Mouse (Mus musculus) spleen, postnatal 10 days (tissue): ENCODE results near the gene Ccdc183.
A peak's percentile ranks its signal among the peaks of the same experiment; 100 is the strongest.

Experiments
- DNase-seq, 2 experiments: peaks; one replicate each; pipeline ENCODE4 v3.0.0; 2021 to 2022; ENCODE audit warnings: low spot score in 2 of 2

Gene Ccdc183

DNA sequence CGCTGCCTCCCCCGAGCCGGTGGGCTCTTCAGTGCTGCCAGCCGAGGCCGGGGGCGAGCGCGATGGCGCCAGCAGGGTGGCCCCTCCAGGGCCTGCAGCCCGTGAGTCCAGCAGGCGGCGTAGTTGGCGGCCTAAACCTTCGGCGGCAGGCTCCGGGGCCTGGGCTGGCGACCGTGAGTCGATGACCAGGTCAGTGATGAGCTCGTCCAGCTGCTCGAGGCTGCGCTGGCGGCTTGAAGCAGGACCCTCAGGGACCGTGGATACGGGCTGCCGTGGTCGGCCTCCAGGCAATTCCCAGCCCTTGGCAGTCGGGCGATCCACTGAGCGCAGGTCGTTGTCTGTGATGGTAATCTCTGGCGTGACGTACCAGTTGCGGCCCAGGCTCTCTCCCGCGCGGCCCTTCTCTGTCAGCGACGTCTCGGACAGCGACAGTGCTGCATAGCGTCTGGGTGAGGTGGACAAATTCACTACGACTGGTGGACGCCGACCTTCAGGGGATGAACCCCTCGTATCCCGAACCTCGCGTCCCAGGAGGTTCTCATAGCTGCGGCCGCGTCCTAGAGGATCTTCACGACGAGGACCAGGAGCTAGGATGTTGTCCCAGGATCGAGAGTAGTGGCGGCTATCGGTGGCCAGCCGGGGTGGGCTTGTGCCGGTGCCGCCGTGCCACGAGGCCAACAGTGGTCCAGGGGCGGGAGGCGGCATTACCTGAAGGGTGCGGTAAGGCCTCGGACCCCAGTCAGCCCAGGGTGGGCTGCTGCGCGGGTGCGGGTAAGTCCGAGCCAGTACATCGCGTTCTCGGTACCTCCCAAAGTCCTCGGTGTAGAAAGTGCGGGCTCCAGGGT, 39.3 kb downstream of the Ccdc183 start:
- peak; percentile 18 to 44 for DNase-seq

DNA sequence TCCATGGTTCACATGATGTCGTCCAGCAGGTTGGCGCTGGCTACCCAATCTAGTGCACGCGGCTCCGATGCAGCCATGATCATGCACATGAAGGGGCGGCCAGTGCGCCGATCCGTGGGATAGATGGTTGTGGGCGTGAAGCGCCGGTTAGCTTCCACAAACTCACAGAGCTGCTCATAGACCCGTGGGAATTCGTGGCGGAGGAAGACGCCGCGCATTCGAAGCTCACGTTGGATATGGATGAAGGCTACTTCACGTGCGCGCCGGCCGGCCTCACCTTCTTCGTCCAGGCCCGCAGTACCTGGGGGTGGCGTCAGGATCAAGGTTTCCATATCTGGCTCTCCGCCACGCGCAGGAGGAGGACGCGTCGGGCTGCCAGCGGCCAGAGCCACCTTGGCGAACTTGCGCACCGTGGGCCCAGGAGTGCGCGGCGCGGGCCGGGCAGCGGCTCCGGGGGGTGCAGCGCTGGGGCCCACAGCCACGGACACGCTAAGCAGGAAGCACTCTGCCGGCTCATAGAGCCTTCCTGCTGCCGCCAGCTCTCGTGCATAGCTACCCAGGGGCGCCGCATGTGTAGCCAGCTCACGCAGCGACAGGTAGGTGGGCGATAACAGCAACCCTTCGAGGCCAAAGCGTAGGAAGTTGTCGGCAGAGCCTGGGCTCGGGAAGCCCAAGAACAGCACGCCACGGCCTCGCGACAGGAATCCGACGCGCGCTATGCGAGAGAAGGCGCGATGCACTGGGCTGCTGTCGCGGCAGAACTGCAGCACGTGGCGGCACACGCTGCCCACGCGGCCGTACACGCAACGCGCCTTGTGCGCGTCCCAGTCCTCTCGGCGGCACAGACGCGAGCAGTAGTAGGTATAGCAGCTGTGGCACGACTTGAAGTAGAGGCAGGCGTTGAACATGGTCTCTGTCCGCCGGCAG, 40.2 kb downstream of the Ccdc183 start:
- no peak for DNase-seq

DNA sequence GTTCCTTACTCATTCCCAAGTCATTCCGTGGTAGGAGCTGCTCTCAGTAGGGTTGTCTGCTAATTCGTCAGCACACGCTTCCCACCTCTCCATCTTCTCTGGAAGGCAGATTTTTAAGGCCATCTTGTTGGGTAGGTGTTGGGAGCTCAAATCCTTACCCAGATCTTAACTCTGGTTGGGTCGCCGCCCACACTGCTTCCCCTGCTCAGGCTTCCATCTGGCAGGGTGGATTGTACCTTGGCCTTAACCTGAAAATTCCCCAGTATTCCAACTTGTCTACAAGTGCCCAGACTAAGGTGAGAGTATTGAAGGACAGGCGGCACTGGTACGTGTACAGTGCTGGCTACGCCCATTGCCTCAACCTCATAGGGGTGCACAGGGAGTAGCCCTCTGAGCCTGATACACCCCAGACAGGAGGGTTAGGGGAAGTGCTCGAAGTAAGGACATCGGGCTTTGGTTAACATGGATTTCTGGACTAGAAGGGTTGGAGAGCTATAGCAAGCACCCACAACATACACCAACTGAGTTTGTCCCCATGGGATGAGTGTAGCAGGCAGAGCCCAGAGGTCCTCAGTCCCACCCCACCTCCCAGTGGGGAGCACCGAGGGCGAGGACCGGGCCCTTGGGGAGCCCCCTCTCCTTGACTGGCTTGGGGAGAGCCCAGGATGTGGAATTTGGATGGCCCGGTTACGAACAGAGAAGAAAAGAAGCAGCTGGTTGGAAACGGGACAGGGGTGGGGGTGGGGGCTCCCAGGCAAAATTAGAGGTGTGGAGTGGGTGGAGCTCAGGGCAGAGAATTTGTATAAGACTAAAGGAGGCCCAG, 41.2 kb downstream of the Ccdc183 start:
- no peak for DNase-seq

DNA sequence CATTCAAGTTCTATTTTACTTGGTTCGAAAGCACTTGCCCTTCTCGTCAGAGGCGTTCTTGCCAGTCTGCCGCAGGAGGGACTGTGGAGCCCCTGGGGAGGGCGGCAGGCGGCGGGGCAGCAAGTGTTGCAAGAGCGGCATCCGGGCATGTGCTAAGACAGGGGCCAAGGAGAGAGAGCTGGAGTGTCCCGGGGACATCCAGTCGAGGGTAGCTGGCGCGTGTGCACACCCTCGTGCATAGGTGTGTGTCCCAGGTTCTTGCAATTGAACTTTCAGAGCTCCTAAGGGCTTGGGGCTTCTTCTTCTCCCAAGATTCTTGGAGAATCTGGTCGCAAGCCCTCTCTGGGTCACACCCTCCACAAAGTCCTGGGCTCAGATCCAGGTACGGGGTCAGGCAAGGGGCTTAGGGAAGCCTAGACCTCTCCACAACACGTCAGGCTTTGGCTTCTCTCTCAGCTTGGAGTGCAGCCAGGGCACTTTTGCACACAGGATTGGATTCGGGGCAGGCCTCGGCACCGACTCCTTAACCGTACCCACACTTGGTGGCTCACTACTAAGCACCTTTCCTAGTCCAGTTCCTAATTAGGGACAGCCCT, 41.9 kb downstream of the Ccdc183 start:
- DNase-seq = peak; percentile 23 to 62

DNA sequence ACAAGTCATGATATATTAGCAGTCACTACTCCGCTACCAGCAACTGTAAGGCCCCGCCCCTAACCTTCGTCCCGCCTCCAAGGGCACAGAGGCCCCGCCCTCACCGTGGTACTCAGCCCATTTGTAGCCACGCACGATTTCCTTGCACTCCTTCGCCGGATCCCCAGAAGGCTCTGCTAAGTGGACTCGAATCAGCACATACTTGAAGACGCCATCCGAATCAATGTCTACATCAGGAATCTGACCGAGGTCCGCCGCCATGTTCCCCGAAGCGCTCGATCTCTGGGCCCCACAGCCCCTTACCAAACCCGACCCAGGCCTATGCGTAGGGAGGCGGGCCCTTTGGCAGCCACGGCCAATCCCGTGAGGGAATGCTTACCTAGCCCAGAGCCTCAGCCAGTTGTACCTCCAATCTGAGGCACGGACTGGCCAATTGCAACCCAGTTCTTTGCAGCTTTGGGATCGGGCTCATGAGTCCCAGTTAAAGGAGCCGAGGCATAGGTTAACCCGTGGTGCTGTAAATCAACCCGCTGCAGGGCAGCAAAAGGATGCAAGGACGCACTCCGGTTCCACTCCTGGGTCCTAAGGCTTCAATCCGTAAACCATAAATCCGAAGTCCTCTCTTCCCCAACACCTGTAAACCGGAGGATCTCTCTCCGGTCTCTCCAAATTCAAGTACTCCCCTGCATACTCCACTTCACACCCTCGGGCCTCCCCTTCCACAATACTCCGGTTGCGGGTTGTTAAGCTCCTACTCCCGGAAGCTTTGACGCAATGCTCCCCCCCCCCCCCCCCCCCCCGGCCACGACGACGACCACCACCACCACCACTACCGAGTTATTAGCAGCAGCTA, 42.7 kb downstream of the Ccdc183 start, which contains the start of the genes Mamdc4 and Phpt1:
TSS of gene Mamdc4 (minus strand) at position 267 of the 853 bp plus-strand sequence.
TSS of gene Phpt1 (minus strand) at position 646 of the 853 bp plus-strand sequence.
- peak; percentile 86 to 95 for DNase-seq

DNA sequence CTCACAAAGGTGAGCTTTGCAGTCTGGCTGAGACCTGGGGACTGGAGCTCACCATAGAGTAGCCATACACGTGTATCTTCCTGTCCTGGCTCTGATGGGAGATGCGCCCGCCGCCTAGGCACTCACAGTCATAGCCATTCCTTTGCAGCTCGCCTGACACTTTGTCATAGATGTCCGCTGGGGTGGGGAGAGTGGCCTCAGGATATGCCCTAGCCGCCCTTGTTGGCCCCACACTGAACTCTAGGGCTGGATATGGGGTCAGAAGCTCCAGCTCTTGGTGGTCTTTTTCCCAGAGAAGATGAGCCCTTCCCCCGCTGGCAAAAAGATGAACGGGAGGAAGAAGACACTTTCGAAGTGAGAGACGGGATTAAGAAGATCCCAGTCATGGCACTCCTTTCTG, 43.3 kb downstream of the Ccdc183 start:
- no peak for DNase-seq

DNA sequence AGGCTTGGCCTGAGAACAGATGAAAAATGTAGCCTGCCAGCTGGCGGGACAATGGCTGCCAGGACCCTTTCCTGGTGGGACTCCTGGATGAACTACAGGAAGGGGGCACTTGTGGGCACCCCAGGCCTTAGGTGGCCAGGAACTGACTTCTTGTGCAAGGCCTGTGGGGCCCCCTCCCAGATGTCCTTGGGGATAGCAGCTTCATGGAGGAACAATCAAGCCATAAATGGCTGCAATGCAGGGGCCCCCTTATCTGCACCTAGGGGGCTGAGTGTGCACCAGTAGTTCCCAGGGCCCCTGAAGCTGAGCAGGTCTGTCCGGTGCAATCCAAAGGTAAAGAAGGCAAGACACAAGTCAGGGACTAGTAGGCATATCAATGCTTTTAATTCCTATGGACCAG, 44.4 kb downstream of the Ccdc183 start:
- no peak for DNase-seq

DNA sequence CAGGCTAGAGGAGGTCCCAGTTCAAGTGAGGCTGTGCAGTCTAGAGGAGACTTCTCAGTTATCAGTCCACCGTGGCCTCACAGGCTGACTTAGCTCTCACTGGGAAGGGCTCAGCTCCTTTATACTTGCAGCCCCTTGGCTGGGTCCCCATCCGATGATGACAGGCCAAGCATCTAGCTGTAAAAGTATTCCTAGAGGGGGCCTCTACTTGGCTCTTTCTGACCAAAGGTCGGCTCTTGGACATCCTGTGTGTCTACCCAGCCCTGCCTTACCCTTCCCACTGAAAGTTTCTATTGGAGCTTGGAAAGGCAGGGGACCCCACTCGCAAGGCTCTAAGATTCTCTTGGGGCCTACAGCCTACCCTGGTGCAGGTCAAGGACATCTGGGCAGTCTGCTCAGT, 46.3 kb downstream of the Ccdc183 start:
- no peak for DNase-seq

DNA sequence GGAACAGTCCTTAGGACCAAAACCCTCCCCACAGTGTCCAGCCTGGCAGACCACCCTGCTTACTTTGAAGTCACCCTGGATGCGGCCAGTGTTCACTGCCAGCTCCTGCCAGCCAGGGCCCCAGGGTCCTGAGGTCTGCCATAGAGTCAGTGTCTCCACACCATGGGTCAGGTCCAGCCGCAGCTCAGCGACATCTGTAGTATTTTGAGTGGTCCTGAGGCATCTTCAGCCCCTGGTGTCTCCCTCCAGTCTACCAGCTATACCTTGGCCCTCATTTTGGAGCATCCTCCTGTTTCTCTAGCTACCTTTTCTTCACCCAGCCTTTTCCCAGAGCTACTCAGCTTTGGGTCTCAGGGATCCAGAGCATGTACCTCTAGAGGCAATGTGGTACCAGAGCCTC, 48.2 kb downstream of the Ccdc183 start:
- no peak for DNase-seq

DNA sequence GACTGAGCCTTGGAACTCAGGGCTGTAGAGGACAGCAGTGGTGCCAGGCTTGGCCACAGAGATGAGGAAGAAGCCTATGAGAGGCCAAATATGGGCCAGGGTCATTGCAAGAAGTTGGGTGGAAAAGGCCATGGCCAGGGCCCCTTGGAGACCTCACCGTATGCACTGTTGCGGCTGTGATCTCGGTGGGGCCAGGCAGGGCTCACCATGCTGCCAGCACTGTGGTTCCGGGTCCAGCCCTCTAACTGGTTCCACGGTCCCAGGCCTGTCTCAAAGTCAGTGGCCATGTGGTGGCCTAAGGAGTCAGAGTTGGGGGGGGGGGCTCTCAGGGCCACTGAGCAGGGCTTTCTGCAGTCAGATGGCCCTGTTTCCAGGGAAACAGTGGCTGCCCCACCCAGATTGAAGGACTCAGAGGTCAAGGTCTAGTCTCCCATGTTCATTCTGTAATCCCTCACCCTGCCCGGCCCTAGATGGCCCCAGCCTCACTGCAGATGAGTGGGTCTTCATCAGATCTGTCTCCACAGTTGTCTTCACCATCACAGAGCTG, 48.9 kb downstream of the Ccdc183 start:
- no peak for DNase-seq

DNA sequence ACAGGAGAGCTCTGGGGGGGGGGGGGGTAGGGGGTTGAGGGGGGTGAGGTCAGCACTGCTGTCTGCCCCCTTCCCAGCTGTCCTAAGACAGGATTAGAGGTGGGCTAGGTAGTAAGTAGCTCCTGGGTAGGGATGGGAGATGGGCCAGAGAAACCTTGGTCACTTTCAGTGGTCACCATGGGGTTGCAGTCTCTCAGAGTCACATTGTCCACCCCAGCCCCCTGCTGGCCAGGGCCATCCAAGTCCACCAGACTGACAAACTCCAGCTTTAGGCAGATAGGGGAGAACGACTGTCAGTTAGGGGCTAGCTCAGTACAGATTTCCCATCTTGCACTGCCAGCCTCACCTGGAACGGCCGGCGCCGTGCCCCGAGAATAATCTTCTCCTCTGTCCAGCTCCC, 50.9 kb downstream of the Ccdc183 start:
- no peak for DNase-seq

DNA sequence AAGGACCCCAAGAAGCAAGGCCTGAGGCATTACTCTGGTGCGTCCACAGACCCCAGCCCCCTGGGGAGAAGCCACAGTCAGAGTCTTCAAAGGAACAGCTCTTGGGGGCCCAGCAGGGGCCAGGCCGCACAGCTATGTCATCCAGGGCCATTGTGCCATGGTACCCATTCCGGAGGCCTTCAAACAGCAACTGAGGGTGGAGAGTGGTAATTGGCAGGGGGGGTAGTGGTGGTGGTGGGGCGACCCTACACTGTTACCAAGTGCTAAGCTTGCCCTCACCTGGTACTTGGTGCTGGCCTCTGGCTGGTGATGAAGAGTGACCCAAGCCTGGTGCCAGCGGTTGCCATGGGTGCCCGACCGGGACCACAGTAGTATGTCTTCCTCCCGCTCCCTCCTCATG, 51.7 kb downstream of the Ccdc183 start:
- no peak for DNase-seq

DNA sequence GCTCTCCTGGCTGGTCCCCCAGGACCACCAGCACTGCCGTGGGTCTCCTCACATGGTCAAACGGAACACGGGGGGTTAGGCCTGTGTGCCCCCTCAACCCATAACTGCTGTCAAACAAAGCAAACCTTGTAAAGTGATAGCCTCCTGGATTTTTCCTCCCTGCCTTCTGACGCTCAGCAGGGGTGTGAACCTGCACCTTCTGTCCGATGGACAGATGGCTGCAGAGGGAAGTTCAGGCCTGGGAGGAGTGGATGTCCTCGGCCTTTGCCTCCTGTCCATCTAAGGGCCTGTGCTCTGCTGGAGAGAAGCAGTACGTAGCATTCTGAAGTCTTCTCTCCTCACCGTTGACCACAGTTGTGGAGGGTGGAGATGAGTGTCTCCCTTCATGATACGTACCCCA, 55.5 kb downstream of the Ccdc183 start:
- no peak for DNase-seq

DNA sequence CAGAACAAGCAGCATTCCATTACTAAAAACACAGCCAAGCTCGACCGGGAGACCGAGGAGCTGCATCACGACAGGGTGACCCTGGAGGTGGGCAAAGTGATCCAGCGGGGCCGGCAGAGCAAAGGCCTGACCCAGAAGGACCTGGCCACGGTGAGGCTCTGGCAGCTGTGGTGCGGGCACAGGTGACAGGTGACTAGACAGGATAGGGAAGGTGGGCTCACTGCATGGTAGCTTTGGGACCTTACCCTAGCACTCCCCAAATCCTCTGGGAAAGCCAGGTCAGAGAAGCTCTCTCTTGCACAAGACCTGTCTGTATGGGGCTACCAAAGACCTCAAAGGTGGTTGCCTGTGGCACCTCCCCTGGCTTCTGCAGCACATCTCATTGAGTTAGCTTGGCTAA, 56.9 kb downstream of the Ccdc183 start:
- no peak for DNase-seq

DNA sequence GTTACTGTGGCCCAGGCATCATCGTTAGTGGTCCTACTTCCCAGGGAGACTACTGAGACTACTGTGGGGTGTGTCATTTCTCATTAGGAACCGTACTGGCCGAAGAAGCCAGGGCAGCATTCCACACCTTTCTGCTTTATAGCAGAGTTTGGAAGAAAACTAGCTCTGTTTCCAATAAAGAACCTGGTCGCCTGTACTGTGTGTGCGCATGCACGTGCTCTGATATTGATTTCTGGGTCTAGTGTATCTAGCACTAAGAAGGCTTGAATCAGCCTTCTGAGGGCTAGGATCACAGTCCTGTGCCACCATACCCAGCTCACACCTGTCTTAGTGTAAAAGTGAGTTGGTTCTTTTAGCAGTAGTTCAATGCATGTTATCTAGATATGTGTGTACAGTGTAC, 58.7 kb downstream of the Ccdc183 start:
- no peak for DNase-seq
